Mouse (Mus musculus): ENCODE data around the gene Kmt2a. TPM values are rescaled to one million over a fixed set of nuclear protein-coding genes. Genes with fewer than 3 reads are reported as not detected.

Gene Kmt2a
- total RNA-seq, 1 experiment from 2014 or later = 47.5 TPM

DNA sequence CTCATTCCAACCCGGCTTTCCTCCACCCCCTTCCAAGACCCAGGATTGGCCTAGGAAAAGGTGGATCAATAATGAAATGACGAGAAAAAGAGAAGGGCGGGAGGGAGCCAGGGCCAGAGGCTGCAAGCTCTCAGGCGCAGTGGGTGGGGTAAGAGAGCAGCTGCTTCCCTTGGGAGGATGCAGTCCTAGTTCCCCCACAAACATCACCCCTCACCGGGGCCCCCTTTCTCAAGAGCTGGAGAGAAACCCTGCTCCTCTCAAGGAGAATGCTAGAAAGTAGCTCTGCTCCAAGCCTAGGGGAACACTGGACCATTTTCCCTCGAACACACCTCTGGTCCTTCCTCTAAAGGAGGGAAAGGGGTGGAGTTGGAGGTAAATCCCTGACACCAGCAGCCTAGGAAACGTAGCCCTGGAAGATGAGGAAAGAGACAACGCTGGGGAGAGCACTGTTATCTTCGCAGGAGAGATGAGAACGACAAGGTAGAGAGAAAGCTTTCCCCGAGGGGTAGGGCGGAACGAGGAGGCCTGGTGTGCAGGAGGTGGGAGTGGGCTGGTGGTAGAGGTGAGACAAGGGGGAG is 1.3 kb downstream of the Kmt2a start:
- DNase-seq = peak; percentile 6

DNA sequence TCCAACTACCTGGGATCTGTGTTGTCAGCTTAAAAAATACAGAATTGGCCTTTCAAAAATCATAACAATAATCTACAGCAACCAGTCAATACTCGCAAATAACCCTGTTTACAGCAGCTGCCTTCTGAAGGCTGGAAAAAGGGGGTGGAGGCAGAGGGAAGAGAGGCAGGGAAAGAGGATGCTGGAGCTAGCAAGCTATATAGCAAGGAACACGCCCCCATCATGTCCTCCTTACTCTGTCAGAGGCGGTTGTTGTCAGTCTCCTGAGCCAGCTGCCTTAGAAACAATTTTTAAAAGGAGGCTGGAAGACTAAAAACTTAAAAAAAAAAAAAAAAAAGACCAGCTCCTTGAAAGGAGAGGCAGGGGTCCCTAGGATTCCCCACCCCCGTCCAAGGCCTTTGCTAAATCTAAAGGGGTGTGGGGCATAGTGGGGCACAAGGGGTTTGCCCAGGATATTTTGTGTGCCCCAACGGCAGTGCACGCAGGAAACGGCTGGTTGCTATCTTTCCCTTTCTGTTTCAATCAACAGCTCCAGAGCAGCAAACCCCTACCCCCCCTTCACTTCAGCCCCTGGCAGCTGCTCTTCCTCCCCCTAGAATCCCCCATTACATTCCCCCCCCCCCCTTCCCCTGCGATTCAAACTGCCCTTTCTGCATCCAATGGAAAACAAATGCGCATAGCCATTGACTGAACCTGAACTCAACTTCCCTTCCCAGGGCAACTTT is 2.2 kb downstream of the Kmt2a start:
- no peak for DNase-seq

DNA sequence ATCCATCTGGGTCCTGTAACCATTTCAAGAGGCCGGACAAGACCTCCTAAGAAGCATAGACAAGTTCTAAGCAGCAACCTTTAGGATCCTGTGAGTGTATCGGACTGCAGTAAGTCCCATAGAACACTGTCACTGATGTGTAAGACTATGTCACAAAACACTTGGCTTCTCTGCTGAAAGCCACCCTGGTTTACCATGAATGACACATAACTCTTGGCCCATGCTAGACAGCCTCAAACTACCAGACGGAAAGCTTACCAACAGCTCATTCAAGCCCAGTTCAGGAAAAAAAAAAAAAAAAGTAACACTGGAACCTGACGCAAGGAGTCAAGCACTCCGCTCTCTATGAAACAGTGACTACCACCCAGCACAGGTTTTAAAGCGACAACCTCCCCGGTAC is 3.4 kb downstream of the Kmt2a start:
- DNase-seq = no peak

DNA sequence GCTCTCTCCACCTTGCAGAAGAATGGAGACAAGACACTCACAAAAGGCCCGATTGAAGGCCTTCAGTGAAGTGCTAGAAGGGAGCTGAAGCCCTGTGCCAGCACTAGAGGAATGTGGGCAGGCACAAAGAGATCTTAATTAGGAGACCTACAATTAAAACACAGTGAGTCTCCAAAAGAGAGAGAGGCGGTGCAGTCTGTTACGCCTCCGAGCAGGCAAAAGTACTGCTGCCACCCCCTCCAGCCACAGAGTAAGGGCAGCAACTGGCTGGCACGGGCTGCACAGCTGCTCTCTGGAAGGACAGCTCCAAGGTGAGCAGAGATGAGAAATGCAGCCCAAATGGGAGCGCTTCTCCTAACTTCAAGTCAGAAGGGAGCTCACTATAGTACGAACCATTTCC is 5.6 kb downstream of the Kmt2a start:
- DNase-seq = peak; percentile 65

DNA sequence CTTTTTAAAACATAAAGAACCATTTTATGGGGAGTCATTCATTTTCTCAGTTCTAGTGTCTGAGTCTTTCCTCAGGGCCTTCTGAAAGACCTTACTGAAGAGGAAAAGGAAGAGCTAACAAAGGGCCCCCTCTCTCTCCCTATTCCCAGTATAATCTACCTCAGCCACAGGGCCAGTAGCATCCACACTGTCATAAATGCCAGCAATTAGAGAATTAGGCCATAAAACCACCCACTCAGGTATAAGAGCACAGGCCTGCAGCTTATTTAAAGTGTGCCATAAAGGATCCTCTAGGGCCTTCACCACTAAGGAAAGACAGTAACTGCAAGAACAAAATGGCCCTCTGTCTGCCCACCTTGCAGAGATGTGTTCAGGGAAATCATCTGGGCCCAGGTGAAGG is 6.9 kb downstream of the Kmt2a start:
- DNase-seq = no peak

DNA sequence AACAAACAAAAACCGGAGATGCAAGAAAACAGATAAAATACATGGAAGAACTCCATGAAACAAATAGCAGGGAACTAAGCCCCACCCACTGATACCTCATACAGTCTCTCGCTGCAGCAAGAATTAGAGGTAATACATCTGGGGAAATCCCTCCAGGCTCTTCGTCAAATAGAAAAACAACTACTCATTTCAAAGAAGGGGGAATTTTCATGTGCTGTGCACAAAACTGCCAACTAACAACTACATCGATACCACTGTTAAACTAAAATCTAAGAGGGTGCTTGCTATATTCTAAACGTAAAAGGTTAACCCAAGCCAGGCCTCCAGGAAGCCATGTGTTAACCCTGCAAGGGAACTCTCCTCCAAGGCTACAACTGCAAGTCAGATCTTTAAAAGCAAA is 7.4 kb downstream of the Kmt2a start:
- no peak for DNase-seq

DNA sequence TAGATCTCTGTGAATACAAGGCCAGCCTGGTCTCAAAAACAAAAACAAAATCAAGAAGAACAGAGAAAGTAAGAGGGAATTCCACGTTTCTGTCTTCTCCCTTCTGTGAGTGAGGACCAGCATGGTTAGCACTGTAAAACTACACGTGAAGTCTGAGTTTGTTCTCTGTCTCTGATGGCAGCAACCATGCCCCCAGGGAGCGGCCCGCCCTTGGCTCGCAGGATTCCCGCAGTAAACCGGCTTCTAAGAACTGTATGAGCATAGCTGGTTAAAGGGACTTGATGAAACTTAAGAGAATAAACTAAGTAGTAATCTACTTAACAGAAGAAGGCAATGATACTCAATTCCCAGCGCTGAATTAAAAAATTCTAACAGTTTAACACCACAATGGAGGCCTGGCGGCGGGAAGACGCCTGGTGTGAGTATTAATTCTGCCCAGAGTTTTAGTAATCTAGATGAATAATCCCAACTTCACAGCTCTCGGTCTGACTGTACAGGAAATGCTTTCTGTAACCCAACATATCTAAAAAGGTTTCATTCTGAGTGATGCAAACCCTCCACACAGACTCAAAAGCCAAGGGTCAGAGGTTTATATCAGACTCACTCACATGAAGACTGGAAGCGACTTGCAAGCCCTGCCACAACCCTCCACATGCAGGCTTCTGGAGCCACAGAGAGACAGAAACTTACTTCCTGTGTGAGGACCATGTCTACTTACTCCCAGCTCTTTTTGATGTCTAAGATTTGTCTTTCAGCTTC is 12.6 kb downstream of the Kmt2a start:
- peak; percentile 19 for DNase-seq

DNA sequence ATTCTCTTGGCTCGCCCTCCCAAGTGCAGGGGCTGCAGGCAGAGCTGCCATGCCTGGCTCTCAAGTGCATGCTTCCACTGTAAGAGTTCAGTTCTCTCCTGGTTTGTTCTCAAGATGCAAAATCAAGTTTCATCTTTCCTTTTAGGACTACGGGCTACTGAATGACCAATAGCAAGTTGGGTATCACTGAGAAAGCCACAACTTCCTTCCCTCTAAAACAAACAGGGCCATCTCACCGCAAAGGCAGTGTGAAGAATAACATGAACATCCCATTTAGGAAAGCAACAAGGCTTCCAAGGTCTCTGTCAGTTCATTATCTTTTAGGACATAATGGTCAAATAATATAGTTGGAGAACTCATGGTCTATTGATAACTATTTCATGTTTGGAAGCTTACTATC is 13.4 kb downstream of the Kmt2a start:
- no peak for DNase-seq

DNA sequence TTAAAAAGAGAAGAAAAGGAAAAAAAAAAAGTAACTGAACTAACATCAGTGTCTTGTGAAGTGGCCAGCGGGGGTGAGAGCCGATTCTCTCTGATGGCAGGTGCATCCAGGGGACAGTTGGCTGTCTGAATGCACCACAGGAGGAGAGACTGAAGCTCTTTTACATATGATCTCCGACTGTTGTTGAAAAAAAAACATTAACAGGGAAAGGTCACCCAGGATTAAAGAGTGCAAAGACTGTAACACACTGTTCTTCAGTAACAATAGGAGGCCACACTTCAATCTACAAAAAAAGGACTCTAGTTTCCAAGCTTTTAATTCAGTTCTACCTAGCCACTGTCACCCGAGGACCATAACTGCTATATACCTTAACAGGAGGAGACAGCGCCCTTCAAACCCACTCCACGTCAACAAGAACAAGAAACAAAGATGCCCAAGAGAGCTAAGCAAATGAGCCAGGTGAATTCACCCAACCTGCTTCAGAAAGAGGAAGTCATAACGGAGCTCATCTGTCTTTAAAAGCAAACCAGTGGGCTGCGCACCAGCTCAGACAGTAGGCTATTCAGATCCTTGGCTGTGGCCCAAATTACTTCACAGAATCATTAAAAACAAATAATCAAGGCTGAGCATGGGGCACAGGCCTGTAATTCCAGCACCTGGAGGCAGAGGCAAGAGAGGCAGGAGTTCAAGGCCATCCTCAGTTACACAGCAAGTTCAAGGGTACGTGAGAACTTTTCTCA is 14.4 kb downstream of the Kmt2a start:
- no peak for DNase-seq

DNA sequence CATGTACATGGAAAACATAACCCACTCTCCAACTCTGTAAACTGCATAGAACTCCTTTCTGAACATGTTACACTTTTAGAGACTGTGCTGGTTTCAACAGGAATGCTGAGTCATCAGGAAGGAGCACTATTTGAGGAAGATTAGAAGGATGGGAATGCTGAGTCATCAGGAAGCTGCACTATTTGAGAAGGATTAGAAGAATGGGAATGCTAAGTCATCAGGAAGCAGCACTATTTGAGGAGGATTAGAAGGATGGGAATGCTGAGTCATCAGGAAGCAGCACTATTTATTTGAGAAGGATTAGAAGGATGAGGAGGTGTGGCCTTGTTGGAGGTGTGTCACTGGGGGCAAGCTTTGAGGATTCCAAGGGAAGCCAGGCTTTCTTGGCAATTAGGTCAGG is 20.0 kb downstream of the Kmt2a start:
- DNase-seq = no peak

DNA sequence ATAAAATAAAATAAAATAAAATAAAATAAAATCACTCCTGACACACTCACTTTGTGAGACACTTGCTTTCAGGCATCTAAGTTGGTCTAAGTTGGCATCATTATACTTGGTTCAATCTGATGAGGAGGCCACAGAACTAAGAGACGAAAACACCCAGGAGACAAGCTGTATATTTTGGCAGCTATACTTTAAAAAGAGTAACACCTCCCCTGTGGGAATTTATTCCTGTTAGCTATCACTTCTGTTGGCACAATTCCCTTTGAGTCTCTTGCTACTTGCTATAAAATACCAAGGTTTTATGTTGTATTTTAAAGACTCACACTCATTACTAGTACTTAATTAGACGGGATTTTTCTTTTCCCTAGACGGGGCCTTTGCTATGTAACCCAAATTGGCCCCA is 22.4 kb downstream of the Kmt2a start:
- DNase-seq = no peak

DNA sequence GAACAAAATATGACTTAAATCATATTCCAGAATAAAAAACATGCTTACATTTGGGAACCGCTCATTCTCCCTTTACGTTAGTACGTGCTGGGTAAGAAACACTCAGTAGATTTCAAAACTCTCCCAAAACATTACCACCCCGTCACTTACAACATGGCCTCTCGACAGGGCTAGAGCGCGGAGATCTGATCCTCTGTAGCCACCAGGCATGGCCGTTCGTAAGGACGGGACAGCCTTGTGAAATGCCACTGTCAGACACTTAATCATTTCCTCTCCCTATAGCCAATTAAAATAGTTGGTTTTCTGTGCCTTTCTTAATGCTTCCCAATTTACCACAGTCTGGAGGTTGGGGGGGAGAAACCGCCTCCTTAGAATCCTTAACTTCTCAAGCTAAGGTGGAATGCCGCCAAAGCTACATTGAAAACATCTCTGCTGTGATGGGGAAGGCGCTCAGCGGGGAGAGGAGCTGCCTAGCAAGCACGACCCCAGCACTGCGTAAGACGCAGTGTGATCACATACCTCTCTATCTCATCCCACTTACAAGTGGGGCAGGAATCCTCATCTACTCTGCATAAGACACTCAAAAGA is 23.6 kb downstream of the Kmt2a start:
- DNase-seq = no peak

DNA sequence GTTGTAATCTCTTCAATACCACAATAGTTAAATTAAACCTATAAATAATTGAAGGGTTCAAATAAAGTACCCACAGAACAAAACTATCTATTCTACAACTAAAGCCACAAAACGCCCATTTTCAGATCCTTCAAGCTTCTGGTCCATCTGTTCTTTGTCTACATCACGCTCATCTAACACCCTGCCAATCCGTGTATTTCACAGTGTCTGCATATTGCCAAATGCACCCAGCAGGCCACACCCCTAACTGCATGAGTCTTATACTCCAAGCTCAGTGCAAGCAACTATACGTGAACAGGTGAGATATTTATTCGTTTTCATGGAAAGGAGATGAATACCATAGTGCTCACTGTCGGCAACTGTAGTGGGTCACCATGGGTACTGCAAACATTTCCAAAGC is 25.9 kb downstream of the Kmt2a start:
- no peak for DNase-seq

DNA sequence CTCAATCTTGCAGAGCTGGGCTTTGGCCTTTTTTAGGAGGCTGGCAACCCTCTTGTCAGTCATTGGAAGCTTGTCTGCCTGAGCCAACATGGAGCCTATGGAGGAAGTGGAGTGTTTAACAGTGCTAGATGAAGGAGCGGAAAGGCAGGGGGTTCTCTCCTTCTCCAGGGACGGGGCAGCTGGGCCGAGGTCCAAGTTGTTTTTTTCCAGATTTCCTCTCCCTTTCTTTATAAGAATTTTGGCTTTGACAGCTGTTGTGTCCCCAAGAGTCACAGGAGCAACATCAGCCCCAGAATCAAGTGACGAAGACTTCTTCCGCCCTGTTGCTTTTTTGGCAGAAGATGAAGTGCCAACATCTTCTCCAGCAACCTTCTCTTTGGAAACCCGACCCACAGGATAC is 33.6 kb downstream of the Kmt2a start:
- no peak for DNase-seq

DNA sequence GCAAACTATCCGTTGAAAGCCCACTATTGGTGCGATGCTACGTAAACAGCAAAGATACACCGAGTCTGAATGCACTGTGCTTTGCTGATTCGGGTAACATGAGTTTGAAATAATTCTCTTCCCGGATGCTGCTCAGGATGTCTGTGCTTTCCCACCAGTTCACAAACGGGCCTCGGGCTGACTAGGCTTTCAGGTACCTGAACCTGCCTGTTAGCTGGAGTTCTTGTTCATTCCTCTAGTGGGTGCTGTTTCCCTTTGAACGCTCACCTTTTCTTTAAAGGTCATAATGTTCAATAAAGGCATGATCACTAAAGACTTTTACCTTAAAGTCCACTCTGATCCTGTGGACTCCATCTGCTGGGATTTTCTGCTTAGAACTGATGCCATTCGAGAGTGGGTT is 39.9 kb downstream of the Kmt2a start:
- no peak for DNase-seq

DNA sequence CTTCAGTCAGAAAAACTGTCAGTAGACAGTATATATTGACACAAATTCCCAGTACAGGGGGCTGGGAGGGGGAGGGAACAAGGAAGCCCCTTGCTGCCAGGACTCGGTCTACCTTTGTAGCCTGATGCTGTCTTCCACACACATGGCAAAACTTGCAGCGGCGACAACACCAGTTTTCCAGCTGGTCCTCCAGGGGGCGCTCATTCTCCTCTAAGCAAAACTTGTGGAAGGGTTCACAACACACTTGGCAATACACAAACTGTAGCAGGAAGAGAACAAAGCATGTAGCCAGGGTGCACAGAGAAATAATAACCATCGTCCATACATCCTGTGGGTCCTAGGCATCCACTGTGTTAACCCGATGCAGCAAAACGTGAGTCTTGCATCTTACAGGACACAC is 44.7 kb downstream of the Kmt2a start:
- DNase-seq = peak; percentile 81

DNA sequence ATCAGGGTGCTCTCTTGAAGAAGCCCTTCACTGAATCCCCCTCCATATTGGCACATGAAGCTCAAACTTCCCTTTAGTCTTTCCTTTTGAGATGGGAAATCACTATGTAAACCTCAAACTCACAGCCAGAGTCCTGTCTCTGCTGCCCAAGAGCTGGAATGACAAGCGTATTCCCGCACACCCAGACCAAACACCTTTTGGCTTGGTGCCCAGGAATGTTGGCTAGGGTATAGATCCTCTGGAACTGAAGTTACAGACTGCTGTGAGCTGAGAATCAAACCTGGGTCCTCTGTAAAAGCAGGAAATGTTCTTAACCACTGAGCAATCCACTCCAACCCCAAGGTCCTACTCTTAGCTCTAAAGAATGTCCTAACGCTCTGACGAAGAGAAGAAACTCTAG is 48.7 kb downstream of the Kmt2a start:
- DNase-seq = peak; percentile 46

DNA sequence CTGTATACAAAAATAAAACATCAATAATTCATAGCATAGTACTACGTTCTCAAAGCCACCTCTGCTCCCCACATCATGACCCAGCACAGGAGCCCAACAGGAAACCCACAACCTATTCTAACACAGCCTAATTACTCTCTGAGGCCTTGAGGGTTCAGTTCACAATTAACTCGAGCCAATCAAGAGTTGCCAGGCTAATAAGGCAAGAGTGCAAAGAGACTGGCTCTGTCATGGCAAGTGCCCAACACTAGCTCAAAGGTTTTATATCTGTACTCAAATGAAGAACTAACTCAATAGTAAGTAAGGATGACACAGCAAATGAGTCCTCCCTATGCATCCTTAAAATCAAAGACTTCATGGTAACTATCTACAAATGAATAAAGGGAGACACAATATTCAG is 50.6 kb downstream of the Kmt2a start:
- no peak for DNase-seq

DNA sequence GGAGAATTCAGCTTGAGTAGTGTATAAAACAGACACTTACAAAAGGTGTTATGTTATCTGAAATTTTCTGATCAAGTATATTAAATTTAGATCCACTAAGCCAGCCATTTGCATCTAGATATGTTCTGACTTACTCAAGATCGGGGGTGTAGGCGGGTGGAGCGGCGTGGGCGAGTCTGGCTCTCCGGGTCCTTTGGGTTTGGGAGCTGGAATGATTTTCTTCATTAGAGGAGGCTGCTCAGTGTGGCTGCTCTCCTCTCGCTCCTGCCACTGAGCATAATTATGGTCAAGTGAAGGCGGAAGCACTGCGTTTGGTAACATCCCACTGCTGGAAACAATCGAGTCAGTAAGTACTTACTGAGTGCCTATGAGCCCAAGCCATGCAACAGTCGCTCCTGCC is 52.2 kb downstream of the Kmt2a start:
- no peak for DNase-seq

DNA sequence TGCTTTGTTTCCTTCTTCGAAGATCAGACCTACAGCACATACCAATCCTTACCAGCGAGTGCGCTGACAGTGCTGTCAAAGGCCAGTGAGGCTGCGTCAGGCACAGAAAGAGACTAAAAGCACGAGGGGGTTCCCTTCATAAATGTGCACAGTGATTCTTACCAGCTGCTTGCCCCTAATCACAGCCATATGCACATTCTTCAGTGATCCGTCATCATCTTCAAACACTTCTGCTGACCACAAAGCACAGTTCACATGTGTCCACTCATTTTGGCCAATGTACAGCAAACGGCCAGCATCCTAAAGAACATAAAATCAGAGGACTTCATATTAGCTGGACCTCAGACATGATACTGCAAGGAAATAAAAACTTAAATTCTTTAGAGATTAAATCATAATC is 54.4 kb downstream of the Kmt2a start:
- DNase-seq = no peak

DNA sequence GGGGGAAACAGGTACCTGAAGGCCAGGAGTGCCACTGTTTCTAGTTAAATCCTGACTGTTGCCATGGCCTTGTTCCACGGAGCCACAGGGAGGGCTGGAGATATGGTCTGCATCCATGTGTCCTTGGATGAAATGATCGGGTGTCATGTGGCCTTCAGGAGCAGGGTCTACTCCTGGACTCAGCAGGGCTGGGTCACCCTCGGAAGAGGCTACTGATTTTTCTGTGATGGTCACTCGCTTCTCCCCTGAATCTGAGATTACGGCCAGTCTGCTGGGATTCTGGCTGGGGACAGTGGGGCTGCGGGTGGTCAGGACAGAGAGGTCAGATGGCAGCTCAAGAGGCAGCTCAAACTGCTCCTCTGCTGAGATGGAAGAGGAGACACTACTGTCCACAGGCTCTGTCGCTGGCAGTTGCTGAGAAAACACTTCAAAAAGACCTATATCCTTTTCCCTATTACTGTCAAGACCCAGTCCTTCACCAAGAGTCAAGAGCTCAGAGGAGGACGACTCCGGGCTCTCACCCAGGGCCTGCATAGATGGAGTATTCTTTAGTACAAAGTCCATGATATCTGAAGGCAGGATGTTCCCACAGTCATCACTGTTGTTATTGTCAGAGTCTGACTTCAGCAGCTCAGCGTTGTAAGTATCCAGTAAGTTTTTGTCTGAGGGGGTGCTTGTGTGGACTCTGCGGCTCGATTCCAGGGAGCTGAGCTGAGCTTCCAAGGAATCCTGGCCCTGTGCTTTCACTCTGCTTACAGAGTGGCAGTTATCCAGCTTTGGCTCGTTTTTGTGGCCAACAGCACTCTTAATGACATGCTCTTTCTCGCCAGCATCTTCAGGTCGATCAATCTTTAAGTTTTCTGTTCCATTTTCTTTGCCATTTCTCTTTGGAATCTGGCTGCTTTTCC is 60.9 kb downstream of the Kmt2a start:
- no peak for DNase-seq

DNA sequence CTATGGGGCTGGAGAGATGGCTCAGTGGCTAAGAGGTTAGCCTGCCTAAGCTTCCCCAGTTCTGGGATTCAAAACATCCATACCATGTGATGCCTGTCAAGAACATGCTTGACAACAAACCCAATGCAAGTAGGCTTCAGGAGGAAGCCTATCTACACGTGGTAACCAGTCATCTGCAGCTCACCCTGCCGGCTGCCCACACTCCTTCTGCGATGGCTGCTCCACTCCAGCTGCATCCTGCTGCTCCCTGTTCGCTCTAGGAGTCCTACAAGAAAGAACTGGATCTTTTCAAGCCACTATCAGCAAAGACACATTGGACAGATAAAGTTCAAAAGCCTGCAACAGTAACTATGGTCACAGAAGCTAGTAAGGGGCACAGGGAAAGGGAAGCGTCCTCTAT is 63.6 kb downstream of the Kmt2a start:
- no peak for DNase-seq

Data from adrenal gland, postnatal 25 days (tissue).